Mouse (Mus musculus) thymus, adult 2 months (tissue): ENCODE measurements around the gene Larp4.

Experiments
- CTCF ChIP-seq: fragments of 200-500 bp; IDR thresholded peaks from 2 replicates; pipeline ENCODE4 v1.5.1; 2012; ENCODE audit warnings: mild to moderate bottlenecking, control low read depth, low read length, moderate library complexity, borderline replicate concordance; ENCODE audit not compliant: control insufficient read depth, poor library complexity, insufficient read depth; ENCODE audit errors: extremely low read depth
- POLR2A ChIP-seq: fragments of 200-500 bp; IDR thresholded peaks from 2 replicates; pipeline ENCODE4 v1.6.1; 2012; ENCODE audit warnings: mild to moderate bottlenecking, low read length, control low read depth, moderate library complexity; ENCODE audit not compliant: control insufficient read depth, poor library complexity, insufficient read depth; ENCODE audit errors: extremely low read depth

DNA sequence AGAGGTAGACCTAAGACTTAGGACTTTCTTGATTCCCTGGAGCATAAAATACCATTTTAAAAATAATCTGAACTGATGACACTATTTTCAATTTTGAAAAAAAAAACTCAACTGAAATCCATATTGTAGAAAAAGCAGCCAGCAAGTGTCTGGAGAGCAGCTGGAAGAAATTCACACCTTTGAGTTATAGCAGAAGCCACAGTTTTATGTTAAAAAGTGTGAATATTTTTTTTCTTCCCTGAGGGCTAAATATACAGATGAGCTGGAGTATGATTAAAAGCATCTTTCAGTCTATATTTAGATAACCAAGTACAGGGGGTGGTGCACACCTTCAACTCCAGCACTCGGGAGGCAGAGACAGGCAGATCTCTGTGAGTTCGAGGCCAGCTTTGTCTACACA lies 60.0 kb downstream of the Larp4 start:
- no peak for TF ChIP-seq POLR2A
- TF ChIP-seq CTCF: no peak
